Mouse (Mus musculus) erythroblast, embryonic 14.5 days (primary cell): ENCODE measurements around the gene Pga5.

Experiments
- GATA1 ChIP-seq: IDR thresholded peaks from 2 replicates; pipeline ENCODE4 v1.6.1; 2012; ENCODE audit warnings: low read length, inconsistent platforms, mixed read lengths
- TAL1 ChIP-seq: IDR thresholded peaks from 3 replicates; pipeline ENCODE4 v1.6.1; 2012; ENCODE audit warnings: low read length, inconsistent platforms, mixed read lengths

DNA sequence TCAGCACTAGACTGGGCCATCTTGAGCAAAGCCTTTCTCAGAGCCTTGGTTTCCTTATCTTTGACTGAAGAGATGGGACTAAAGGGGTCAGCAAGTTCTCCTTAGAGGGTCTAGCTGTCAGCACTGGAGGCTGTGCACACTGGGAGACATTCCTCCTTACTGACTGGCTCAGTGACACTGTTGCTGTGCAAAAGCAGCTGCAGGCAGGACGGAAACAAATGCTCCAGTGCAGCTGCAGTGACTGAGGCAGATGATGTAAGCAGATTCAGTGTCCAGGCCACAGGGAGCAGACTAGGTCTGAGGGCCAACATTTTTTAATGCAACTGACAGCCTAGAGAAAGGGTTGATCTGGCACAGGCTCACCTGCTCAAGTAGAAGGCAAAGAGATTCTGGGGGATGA, 4.6 kb downstream of the Pga5 start:
- TF ChIP-seq TAL1 (no peak), GATA1 (no peak)
